Mouse (Mus musculus) central nervous system, embryonic 14 days (tissue): Measurements from ENCODE around the gene Olfr547. TPM values are rescaled to one million over a fixed set of nuclear protein-coding genes. Genes with fewer than 3 reads are reported as not detected.

Source experiments
- polyA plus RNA-seq: library from polyadenylated mRNA; depleted of rRNA; stranded (reverse); fragments of >200 nt; gene quantifications from 2 replicates; pipeline ENCODE4 v1.2.3, GENCODE M21; 2012; rRNA removed

Olfr547 gene
- not detected in 2 replicates for polyA plus RNA-seq

GRCm38 (mm10) chr7:102534449-102534848 lies at the start of gene Olfr547:
Gene Olfr547 (plus strand): TSS chr7:102534749.

DNA sequence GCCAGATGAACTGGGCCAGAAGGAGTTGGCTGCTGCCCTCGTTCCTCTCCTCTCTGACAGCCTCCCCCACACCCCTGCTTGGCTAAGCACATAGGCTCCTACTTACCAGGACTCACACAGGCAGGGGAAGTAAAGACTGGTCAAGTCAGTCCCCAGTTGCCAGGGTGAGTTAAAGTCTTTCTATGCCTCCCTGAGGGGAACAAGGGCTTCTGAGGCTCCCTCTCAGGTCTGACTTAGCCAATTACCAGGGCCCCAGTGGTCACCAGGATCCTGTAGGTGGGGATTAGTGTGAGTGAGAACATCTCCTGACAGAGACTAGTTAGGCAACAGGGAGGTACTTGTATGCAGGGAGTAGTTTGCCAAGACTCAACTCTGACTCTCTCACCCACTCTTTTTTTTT lies 46.4 kb upstream of the Olfr547 start, which contains the start of gene Olfr544:
TSS of gene Olfr544 (minus strand) at position 153 of the 400 bp plus-strand sequence.

GRCm38 (mm10) chr7:102499473-102499872 lies 35.1 kb upstream of the Olfr547 start, which contains the start of gene Olfr545:
Gene Olfr545 (minus strand): TSS chr7:102499573.

GRCm38 (mm10) chr7:102540596-102540995 lies 6.0 kb downstream of the Olfr547 start, which contains the start of gene Olfr548-ps1:
Gene Olfr548-ps1 (plus strand): TSS chr7:102540896.

DNA sequence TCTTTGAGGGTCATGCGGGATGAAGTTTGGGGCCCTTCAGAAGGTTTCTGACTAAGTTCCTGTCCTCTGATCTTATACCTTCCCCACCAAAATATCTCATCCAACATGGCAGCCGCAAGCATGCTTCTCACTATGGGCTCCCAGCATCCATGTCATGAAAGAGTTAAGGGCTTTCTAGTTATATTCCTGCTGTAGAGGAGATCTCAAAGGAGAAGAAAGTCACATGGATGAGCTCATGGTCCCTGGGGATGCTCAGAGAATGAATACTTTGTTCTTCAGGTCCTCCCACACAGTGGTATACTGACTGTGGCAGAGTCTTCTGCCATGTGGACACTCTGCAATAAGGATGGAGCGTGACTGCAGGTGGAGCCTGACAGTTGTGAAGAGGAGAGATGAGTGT lies 15.0 kb downstream of the Olfr547 start, which contains the start of gene Olfr549:
TSS of gene Olfr549 (plus strand) at position 301 of the 400 bp plus-strand sequence.

DNA sequence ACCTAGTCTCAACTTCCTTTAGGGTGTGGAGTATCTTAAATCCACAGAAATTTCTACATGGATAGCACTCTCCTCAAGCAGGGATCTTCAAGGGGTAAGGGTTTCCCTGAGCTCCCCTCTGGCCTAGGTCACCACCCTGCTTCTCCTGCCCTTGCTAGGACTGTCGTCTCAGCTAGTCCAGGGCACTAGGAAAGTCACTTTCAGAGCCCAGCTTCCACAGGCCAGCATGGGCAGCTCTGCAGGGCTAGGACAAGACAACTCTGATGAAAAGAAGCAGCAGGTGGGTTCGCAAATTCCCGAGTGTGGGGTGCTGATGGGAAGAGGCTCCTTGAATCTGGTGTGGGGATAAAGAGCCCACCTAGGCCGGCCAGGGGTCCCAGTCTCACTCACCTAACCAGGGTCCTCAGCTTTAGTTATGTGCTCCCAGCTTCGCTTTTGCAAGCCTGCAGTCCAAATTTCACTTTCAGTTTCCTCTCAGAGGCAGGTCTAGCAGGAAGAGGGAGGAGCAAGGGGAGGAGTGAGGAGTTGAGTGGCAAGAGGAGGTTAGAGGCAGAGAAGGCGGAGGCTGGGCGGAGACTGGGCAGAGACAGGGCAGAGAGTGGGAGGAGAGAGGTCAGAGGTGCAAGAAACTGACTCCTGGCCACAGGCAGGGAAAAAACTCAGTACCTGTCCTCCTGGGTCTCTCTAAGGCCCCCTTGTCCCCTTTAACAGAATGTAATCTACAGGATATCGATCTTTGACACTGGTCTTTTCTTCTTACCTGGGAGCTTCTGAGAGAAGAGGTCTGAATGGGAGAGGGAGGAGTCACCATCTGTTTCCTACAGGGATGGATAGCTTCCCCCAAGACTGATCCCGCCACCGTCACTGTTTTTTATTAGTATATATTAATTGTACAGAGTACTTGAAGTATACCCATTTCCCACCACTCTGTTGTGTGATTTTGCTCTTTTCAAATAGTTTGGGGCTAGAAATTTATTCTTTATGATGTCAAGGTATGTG lies 30.7 kb downstream of the Olfr547 start, which contains the start of gene Trim21:
TSS of gene Trim21 (minus strand) at position 488 of the 999 bp plus-strand sequence.

GRCm38 (mm10) chr7:102571142-102571541 lies 36.6 kb downstream of the Olfr547 start, which contains the start of gene Olfr550:
Gene Olfr550 (plus strand): TSS chr7:102571442.

Other genes with a start within 250 kb of the Olfr547 start
- 56.1 and 67.0 TPM in 2 replicates for gene Rrm1, start 93.1 kb upstream of the Olfr547 start, polyA plus RNA-seq
- gene Olfr543, start 53.1 kb upstream of the Olfr547 start, polyA plus RNA-seq: not detected in 2 replicates
- gene Olfr544, start 46.4 kb upstream of the Olfr547 start, polyA plus RNA-seq: not detected in 2 replicates
- gene Olfr545, start 35.2 kb upstream of the Olfr547 start, polyA plus RNA-seq: not detected in 2 replicates
- not detected in 2 replicates for gene Olfr548-ps1, start 6.1 kb downstream of the Olfr547 start, polyA plus RNA-seq
- gene Olfr549, start 15.1 kb downstream of the Olfr547 start, polyA plus RNA-seq: not detected in 2 replicates
- 2.2 and 3.0 TPM in 2 replicates for gene Trim21, start 30.7 kb downstream of the Olfr547 start, polyA plus RNA-seq
- gene Olfr550, start 36.7 kb downstream of the Olfr547 start, polyA plus RNA-seq: not detected in 2 replicates
- gene Olfr551, start 57.1 kb downstream of the Olfr547 start, polyA plus RNA-seq: not detected in 2 replicates
- 0.01 TPM in 1 of 2 replicates, not detected in the other for gene Olfr552, start 63.0 kb downstream of the Olfr547 start, polyA plus RNA-seq
- not detected in 2 replicates for gene Olfr553, start 83.5 kb downstream of the Olfr547 start, polyA plus RNA-seq
- gene Olfr554, start 103.7 kb downstream of the Olfr547 start, polyA plus RNA-seq: not detected in 2 replicates
- gene Olfr555, start 124.1 kb downstream of the Olfr547 start, polyA plus RNA-seq: not detected in 2 replicates
- not detected in 2 replicates for gene Olfr556, start 130.2 kb downstream of the Olfr547 start, polyA plus RNA-seq
- gene Trim68, start 152.6 kb downstream of the Olfr547 start, polyA plus RNA-seq: 14.8 and 22.7 TPM in 2 replicates
- not detected in 2 replicates for gene Olfr557, start 161.2 kb downstream of the Olfr547 start, polyA plus RNA-seq
- gene Olfr558, start 167.5 kb downstream of the Olfr547 start, polyA plus RNA-seq: 0.07 and 0.29 TPM in 2 replicates
- not detected in 2 replicates for gene Olfr33, start 184.3 kb downstream of the Olfr547 start, polyA plus RNA-seq
- not detected in 2 replicates for gene Olfr559, start 192.7 kb downstream of the Olfr547 start, polyA plus RNA-seq
- not detected in 2 replicates for gene Olfr560, start 224.6 kb downstream of the Olfr547 start, polyA plus RNA-seq
- 0.09 and 0.43 TPM in 2 replicates for gene Olfr78, start 224.7 kb downstream of the Olfr547 start, polyA plus RNA-seq
- gene Olfr561, start 236.5 kb downstream of the Olfr547 start, polyA plus RNA-seq: not detected in 2 replicates